Comparison of ENCODE assay signal across 21 mouse cellular contexts in genomic region chr2:44998710-44999109, GRCm38 (mm10).
DNase-seq lines count a peak whose midpoint lies in the region; ATAC-seq and TF ChIP-seq lines count a peak whose summit lies in the region.
"Had no signal": no experiment of that assay in that cellular context is flagged by ENCODE, and none has a peak within 500 bp of the region (broad histone marks: within the 10 kb centered on the region; RNA-seq: fewer than 3 reads in every experiment).

No protein-coding gene starts in this region.

- peak overlapping the region; percentile 82 for H3K27ac ChIP-seq in layer of hippocampus, adult 2 months
- H3K27ac ChIP-seq in lung, embryonic 16.5 days (ENCODE audit: low read length): peak overlapping the region; percentile 33; the same call in 1 of the 2 replicates
- H3K27ac ChIP-seq: embryonic facial prominence, embryonic 13.5 days; embryonic facial prominence, embryonic 15.5 days; forebrain, embryonic 10.5 days; forebrain, embryonic 12.5 days had no signal

- no peak overlapping the region for H3K4me3 ChIP-seq in layer of hippocampus, adult 2 months
- no peak overlapping the region for H3K4me3 ChIP-seq in lung, embryonic 16.5 days (ENCODE audit: low read length)
- H3K4me3 ChIP-seq: embryonic facial prominence, embryonic 13.5 days; embryonic facial prominence, embryonic 15.5 days; erythroblast, embryonic 14.5 days; forebrain, embryonic 10.5 days; forebrain, embryonic 12.5 days had no signal

- H3K36me3 ChIP-seq in lung, embryonic 16.5 days (ENCODE audit: control insufficient read depth, insufficient read depth, low read length): peaks cover 31% of the 10 kb centered on the region

- no peaks in the 10 kb centered on the region for H3K27me3 ChIP-seq in lung, embryonic 16.5 days (ENCODE audit: control insufficient read depth, insufficient read depth, low read depth, low read length)
- H3K27me3 ChIP-seq: embryonic facial prominence, embryonic 13.5 days; embryonic facial prominence, embryonic 15.5 days; forebrain, embryonic 12.5 days had no signal

- H3K4me2 ChIP-seq in lung, embryonic 16.5 days (ENCODE audit: low read depth, low read length): no peak overlapping the region
- H3K4me2 ChIP-seq: embryonic facial prominence, embryonic 13.5 days; embryonic facial prominence, embryonic 15.5 days; forebrain, embryonic 12.5 days had no signal

- WGBS in lung, embryonic 16.5 days: 70% methylated on average over 5 of the region's 5 CpGs

- no peak for DNase-seq in layer of hippocampus, adult 2 months (ENCODE audit: low spot score in 2 of 2)
- DNase-seq in layer of hippocampus, postnatal 10 days (ENCODE audit: low spot score in 2 of 2): no peak
- DNase-seq in lung, postnatal 10 days: no peak
- DNase-seq: adrenal gland, adult 2 months; adrenal gland, postnatal 10 days; adrenal gland, postnatal 25 days; cerebellum, adult 11 months; cerebellum, adult 18-20 months; cerebellum, adult 8-10 months; cerebellum, adult 9-11 months; cerebellum, postnatal 14 days; cerebellum, postnatal 36 days; embryo, embryonic 11 days had no signal

- H3K9ac ChIP-seq in lung, embryonic 16.5 days (ENCODE audit: low read length): no peak overlapping the region
- H3K9ac ChIP-seq: embryonic facial prominence, embryonic 13.5 days; embryonic facial prominence, embryonic 15.5 days; forebrain, embryonic 12.5 days had no signal

- ATAC-seq in lung, embryonic 16.5 days (ENCODE audit: low read depth): peak; percentile 32; the same call in 1 of the 2 replicates
- ATAC-seq: forebrain, embryonic 14.5 days; forebrain, embryonic 16.5 days had no signal

- no peak for TF ChIP-seq CTCF in layer of hippocampus, adult 2 months (conservative IDR thresholded peaks at IDR 0.05)

- no peaks in the 10 kb centered on the region for H3K9me3 ChIP-seq in lung, embryonic 16.5 days (ENCODE audit: control insufficient read depth, low read length)
- H3K9me3 ChIP-seq: embryonic facial prominence, embryonic 13.5 days; embryonic facial prominence, embryonic 15.5 days; forebrain, embryonic 10.5 days; forebrain, embryonic 12.5 days had no signal

- peaks cover 10% of the 10 kb centered on the region; the same call in 1 of the 2 replicates for H3K4me1 ChIP-seq in lung, embryonic 16.5 days (replicated peaks; ENCODE audit: control insufficient read depth, insufficient read depth, low read length)
- H3K4me1 ChIP-seq: embryonic facial prominence, embryonic 13.5 days; embryonic facial prominence, embryonic 15.5 days; forebrain, embryonic 10.5 days; forebrain, embryonic 12.5 days had no signal
